Mouse (Mus musculus) erythroblast, adult 5-6 weeks (primary cell): ENCODE results near the gene Fzr1. TPM values are rescaled to one million over a fixed set of nuclear protein-coding genes. Genes with fewer than 3 reads are reported as not detected.

Experiments used
- ATAC-seq: replicated peaks from 2 replicates; pipeline ENCODE4 v1.8.0; 2016; ENCODE audit warnings: moderate number of reproducible peaks, mild to moderate bottlenecking, moderate TSS enrichment, inconsistent platforms; ENCODE audit not compliant: poor library complexity, low FRiP score, severe bottlenecking
- total RNA-seq, 2 experiments: library from RNA; stranded (forward) in 1 of 2; stranded (reverse) in 1 of 2; fragments of 150-400 nt in 1 of 2; fragments of 200-764, 138-1000 nt in 1 of 2; gene quantifications; 2 replicates each; pipeline versions ENCODE4 v1.2.3 to v1.2.4; 2015 to 2017; ENCODE audit warnings: low replicate concordance in 2 of 2

The Fzr1 gene
- total RNA-seq, 2 experiments from 2014 or later: 286 to 486 TPM

DNA sequence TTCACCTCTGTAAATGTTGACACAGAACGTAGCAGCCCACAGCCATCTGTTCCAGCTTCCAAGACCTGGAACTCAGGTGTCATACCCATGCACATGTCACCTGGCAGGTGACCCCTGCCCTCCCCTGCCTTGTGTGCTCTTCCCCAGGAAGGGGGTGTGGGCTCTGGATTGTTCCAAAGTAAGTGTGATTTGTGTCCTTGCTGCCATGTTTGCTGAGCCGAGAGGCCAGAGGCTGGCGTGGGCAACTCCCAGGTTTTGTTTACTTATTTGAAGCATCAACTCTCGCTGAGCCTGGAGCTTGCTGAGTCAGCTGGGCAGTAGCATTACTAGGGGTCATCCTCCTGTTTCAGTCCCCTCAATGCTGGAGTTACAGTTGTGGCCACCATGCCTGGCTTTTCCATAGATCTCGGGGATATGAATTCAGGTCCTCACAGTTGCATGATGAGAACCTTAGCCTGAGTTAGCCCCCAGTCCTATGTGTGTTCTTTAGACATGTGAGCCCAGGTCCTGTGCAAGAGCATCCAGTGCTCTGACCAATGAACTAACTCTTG, 10.3 kb upstream of the Fzr1 start, which contains the start of gene Gm48552:
Gene Gm48552 (plus strand): TSS at position 501 of the 551 bp plus-strand sequence.
- no peak for ATAC-seq

DNA sequence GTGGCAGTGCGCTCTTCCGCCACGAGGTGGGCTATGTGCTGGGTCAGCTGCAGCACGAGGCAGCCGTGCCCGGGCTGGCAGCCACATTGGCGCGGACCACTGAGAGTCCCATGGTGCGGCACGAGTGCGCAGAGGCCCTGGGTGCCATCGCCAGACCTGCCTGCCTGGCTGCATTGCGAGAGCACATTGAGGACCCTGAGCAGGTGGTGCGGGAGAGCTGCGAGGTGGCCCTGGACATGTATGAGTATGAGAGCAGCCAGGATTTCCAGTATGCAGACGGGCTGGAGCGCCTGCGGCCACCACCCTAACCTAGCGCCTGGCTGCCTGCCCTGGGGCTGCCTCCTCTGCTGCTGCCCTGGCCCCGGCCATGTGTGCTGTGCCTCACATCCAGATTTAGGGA, 9.4 kb upstream of the Fzr1 start:
- no peak for ATAC-seq

DNA sequence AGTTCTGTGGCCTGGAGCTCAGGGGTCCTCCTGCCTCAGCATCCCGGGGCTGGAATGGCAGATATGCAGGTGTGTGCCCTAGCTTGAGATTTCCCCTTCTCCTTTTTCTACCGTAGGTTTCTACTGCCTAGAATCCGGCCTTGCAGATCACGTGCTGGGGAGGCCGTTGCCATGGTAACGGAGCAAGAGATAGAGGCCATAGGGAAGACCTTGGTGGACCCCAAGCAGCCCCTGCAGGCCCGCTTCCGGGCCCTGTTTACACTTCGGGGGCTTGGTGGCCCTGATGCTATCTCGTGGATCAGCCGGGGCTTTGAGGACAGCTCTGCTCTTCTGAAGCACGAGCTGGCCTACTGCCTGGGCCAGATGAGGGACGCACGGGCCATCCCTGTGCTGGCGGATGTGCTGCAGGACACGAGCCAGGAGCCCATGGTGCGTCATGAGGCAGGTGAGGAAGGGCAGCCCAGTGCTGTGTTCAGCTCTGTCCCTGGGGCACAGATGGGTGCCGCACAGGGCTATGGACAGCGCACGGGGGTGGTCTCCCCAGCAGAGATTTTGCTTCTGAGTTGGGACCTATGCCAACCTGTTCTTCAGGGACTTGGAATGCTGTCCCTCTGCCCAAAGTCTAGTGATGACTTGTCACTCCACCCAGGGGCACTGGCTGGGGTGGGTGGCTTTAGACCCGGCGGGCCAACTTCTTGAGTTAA, 7.4 kb upstream of the Fzr1 start:
- ATAC-seq: no peak

DNA sequence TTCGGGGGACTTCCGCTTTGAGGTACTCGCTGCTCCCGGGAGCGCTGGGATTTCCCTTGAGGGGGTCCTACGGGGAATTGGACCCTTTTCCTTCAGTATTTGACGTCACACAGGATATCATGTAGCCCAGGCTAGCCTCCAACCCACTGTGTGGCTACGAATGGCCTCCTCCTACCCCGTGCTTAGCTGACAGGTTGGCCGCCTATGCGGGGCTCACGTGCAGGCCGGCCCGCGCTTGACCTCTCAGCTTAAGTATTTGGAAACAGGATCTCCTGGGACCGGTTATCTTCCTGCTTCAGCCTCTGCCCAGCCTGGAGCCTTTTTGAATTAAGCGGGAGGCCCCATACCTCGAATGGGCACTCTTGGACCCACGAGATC, 6.3 kb upstream of the Fzr1 start:
- no peak for ATAC-seq

DNA sequence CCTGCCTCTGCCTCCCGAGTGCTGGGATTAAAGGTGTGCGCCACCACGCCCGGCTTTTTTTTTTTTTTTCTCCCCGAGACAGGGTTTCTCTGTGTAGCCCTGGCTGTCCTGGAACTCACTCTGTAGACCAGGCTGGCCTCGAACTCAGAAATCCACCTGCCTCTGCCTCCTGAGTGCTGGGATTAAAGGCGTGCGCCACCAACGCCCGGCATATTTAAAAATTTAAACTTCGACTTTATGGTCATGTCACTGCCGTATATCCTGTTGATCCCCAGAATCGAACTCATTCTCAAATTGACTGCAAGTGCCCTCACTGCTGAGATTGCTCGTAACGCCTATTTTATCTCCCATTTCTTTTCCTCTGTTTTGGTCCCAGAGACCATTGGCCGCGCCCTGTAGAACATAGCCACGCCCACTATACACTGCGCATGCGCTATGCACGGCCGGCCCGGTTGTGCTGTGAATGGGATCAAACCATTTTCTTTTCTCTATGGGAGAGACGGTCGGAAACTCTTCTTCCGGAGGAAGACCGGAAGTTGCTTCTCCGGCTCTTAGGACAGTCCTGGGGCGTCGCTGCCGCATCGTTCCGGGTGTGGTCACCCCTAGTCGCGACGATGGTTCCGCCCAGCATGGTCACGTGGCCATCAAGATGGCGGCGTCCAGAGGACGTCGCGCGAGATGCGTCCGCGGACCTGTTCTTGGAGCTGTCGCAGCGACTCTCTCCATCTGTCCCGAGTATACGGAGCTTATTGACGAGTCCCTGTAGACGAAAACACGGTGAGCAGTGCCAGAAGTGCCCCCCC, 5.7 kb upstream of the Fzr1 start, which contains the start of the genes Dohh and Gm48551:
Gene Dohh (plus strand): TSS at position 627 of the 803 bp plus-strand sequence.
Gene Gm48551 (plus strand): TSS at position 665 of the 803 bp plus-strand sequence.
- ATAC-seq: peak; percentile 65

DNA sequence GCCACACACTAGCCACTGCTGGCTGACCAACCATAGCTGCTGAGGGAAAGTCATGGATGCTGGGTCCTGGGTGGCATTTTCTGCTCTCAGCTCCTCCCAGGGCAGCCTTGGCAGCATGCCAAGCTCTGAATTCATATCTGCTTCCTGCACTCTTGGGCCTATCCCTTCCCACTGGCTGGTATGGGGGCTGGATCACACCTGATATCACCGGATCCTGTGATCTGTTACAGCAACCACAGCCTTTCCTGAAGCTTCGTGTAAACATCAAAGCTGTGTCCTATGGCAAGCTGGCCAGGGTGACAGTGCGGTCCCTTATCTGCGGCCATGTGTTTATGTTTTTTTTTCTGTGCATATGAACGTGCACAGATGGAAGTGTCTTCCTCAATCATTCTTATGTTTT, 3.7 kb upstream of the Fzr1 start:
- peak; percentile 54 for ATAC-seq

DNA sequence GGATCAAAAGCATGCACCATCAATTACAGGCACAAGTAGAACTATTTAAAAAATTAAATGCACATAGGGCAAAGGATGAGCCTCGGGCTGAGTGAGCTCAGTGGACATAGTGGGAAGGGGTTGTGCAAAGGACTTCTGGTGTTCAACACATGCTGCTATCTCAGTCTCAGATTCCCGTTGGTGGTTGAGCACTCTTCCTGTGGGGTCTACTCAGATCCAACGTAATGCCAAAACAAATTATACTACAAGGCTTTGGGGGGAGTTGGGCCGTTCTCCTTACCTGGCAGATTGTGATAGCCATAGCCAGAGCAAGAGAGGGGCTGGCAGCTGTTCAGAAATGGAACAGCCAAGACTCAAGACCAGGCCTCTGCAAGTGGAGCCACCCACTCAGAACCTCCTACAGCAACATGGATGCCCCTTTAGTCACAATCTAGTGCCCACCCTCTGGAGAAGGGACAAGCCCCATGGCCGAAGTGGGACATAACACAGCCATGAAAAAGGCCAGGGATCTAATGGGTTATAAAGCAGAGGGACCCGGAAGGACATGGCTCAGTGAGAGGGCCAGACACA, 1.6 kb upstream of the Fzr1 start:
- no peak for ATAC-seq

DNA sequence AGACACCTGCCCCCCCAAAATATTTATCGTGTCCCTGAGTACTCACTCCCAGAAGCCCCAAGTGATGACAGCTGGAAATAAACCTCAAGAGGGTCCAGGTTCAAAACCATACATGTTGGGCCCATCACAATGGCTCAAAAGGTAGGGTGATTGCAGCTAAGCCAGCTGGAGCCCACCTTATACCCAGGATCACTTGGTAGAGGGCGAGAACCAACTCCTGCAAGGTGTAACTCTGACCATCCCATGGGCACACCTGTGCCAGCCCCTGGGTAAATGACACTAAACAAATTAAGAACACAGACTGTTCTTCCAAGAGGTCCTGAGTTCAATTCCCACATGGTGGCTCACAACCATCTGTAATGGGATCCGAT, 852 bp upstream of the Fzr1 start:
- no peak for ATAC-seq

DNA sequence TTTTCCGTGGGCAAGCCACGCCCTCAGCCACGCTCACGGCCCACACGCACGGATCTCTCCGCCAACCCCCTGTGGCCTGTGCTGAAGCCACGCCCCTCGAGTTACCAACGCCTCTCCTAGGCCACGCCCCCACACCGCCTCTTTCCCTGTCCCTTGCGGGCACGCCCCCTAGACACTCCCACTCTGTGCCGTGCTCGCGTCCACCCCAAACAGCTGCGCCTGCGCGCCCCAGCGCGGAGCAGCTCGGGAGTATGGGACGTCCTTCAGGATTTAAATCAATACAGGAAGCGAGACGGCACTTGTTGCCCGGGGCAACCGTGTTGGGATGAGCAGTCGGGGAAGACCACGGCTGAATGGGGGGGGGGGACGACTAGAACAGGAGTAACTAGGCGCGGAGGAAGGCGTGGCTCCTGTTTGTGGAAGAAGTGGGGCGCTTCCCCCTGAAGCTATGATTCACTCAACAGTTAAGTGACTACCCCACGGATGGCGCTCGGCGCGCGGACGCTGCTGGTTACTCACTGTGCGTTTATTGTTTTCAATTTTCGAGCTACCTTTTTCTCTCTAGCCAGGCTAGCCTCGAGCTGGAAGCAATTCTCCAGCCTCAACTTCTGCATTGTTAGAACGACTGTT, 352 bp upstream of the Fzr1 start:
- ATAC-seq: peak; percentile 61

DNA sequence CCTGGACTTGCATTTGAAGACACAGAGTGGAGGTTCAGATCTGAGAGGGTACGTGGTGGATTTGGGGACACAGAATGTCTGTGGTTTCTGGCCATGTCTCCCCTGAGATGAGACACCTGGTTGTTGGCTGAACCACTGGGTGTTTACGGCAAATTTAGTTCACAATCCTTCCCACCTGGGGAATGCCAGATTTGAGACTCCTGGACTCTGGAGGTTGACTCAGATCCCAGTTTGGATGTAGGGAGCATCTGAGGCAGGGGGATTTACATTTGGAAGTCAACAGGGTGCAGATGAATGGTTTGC, 1.0 kb downstream of the Fzr1 start:
- ATAC-seq: no peak

DNA sequence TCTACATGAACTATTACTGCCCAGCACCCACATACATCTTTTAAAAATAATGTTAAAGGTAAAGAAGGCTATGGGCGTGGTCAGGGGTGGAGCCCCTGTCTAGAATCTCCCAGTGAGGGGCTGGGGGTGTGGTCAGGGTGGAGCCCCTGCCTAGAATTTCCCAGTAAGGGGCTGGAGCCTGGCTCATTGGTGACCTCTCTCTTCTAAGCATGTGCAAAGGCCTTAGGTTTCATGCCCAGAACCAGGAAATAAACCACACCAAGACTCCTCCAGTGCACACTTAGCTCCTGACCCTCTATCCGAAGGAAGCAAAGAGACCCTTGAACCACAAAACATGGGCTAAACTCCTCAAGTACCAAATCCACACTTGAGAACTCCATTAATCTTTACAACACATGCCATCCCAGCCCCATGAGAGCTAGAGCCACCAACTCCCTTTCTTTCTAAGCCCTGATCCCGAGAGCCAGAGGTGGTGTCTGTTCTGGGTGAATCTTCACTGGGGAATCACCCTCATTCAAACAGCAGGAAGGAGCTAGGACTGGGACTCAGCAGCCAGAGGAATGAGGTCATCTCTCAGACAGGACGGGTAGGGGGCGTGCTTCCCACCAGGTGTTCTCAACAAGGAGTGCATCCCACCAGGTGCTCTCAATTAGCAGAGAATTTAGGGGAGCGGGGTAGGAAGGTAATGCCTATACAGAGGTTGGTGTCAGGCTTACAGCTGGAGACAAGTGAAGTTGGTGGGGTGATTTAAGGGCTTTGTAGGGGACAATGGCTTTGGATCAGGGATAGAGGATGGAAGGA, 1.6 kb downstream of the Fzr1 start:
- ATAC-seq: peak; percentile 18

DNA sequence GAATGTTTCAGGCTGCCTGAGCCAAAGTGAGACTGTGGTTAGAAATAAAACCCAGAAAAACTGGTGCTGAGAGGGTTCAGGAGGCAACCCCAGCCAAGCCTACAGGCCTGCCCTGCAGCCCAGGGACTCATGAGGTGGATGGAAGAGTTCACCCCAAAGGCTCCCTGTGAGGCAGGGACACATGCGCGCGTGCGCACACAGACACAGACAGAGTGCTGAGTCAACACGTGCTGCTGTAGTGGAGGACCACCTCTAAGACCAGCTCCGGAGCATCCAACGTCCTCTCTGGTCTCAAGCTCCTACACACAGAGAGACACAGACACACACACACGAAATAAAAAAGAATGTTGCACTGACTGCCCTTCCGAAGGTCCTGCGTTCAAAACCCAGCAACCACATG, 3.0 kb downstream of the Fzr1 start:
- ATAC-seq: no peak

DNA sequence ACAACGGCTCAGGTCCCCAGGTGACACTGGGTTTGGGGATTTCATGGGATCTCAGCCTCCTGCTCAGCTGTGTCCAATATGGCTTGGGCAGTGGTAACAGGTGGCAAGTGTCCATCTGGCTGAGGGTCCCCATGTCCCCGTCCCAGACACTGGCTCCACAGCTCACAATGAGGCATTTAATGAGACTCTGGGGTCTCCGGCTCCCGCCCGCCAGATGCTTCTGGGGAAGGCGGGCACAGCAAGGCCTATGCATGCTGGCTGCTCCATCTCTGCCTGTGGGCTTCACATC, 11.2 kb downstream of the Fzr1 start:
- ATAC-seq: no peak

DNA sequence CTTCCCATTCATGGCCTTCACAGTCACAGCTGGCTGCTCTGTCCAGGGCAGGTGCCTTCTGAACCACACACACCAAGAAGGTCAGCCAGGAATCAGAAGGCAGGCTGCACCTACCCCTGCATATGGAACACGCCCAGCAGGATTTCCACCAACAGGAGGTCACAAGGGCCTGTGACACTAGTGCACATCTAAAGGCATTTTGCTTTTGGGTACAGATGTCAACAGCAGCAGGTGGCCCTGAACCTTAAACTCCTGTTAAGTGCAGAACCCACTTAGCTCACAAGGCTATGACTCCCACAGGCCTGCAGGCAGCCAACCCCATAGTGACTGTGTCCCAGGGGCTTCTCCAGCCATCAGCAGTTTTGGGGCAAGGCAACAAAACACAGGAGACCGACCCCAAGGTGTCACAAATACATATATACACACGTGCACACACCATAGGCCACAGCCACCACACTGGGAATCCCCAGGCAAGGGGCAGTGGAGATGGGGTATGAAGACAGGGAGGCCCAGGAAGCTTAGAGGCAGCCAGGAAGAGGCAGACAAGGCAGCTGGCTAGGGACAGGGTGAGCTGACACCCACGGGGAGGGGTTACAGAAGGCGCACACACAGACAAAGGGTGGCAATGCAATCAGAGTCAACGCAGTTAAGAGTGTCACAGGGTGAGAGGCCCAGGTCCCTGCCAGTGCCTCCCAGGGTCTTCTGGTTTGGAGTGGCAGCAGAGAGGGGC, 11.7 kb downstream of the Fzr1 start:
- ATAC-seq: 0 out of 2 replicates have a peak, but pooled peaks have one; percentile 0

DNA sequence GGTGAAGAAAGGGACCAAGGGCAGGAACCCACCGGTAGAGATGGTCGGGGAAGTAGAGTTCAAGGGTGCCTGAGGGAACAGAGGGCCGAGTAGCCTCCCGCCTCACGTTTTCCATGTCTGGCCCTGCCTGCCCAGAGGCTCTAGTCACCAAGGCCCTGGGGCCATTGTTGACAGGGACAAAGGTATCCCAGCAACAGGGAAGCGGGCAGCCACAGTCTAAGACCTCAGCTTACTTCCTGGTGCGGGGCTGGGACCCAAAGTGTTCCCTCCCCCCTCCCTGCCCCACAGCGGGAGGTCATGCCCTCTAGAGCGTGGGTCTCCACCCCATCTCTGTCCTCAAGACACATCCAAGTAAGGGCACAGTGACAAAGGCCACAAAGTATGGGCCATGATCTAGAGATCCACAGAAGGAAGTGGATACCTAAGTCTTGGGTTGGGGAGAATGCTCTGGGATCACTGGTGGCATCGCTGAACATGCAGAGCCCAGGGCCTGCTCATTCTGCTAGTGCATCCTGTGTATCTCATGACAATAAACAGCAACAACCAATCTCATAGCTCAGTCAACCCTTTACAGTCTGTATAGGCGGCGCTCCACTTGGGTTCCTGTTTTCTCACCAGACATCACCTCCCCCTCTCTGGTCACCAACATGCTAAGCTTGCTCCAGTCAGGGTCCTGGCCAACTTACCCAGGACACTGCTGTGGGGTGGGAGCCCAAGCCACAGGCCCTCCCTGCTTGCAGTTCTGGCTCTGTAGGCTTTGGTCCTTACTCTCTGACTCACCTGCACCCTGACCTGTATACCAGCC, 12.4 kb downstream of the Fzr1 start, which contains the start of gene 4930404N11Rik:
Gene 4930404N11Rik (minus strand): TSS at position 145 of the 805 bp plus-strand sequence.
- peak; percentile 2; the same call in 1 of the 2 replicates for ATAC-seq

DNA sequence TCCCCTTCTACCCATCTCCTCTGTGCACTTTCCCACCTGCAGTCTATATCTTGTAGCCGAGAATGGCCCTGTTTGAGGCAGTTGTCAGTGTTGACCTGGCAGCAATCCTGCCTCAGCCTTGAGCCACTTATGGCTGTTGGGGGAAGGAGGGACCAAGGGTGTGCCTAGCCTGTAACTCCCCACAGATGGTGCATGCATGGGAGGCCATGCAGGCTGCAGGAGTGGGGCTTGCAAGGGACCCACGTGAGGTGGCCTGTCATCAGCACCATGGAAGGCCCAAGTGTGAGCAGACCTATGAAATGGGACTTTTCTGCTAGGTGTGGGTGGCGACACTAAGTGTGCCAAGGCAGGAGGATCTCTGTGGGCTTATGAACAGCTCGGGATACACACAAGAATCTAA, 13.2 kb downstream of the Fzr1 start:
- peak; percentile 2; the same call in 1 of the 2 replicates for ATAC-seq

DNA sequence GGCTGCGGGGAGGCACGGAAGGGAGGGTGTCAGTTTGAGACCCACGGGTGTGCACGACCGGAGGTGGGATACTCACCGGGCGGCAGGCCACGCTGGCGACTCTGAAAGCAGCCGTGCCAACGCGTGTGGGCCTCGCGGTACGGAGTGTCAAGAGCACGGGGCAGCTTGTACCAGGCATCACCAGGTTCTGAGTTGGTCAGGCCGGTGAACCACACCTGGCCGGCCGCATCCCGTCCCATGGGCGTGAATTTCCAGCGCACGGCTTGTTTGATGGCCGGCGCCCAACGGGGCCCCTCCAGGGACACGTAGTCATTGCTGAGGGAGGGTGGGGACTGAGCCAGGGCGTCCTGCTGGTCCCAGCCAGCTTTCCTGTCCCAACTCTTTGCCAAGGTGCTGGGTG, 13.7 kb downstream of the Fzr1 start:
- no peak for ATAC-seq
